Mouse (Mus musculus): ENCODE results near the gene Ltbp2. TPM values are rescaled to one million over a fixed set of nuclear protein-coding genes. Genes with fewer than 3 reads are reported as not detected.

The Ltbp2 gene
- total RNA-seq, 2 experiments from 2014 or later = 0.28 to 0.42 TPM

DNA sequence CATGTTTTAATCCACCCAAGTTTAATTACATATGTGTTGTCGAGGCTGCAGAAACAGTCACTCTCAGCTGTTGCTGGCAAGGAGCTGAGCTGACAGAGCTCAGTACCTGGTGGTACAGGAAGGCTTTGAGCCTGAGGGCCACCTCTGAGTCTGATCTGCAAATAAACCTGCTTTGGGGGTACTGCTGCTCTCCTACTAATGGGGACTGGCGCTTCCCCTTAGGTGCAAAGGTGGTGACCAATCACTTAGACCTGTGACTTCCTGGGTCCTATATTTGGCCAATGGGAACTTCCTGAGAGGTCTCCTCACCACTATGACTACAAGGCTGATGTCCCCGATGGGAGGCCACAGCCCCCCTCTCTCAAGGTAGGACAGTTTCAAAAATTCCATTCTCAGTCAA, 35.6 kb downstream of the Ltbp2 start:
- DNase-seq (ENCODE audit: low spot score in 2 of 2) = no peak

DNA sequence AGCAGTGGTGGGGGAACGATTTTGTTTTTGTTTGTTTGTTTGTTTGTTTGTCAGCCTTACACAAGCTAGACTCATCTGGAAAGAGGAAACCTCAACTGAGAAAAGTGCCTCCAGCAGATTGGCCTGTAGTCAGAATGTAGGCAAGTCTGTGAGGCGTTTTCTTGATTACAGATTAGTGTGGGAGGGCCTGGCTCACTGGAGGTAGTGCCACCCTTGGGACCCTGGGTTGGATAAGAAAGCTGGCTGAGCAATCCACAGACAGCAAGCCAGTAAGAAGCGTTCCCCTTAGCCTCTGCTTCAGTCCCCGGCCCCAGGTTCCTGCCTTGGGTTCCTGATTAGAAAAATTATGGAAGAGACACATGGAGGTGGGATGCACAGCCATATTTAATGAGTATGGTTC, 36.4 kb downstream of the Ltbp2 start:
- DNase-seq (ENCODE audit: low spot score in 2 of 2) = no peak

GRCm38 (mm10) chr12:84835626-84836025, 40.7 kb downstream of the Ltbp2 start:
- DNase-seq (ENCODE audit: low spot score in 2 of 2) = no peak

DNA sequence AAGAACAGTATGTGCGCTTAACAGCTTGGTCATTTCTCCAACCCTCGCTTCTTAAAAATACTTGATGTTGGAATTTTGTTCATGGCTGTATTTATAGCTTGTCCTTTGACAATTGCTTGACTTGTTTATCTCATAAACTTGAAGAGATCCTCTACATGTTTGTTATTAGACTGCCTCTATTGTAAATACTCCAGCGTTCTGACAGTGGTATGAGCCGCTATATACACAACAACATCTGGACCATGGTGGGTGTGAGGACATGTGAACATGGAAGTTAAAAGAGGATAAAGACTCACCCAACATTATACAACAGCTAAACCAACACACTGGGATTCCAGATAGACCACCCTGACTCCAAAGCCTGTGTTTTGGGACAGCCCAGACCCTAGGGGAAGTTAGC, 41.6 kb downstream of the Ltbp2 start:
- DNase-seq (ENCODE audit: low spot score in 2 of 2) = no peak

GRCm38 (mm10) chr12:84831648-84832047, 44.7 kb downstream of the Ltbp2 start:
- DNase-seq (ENCODE audit: low spot score in 2 of 2) = no peak

DNA sequence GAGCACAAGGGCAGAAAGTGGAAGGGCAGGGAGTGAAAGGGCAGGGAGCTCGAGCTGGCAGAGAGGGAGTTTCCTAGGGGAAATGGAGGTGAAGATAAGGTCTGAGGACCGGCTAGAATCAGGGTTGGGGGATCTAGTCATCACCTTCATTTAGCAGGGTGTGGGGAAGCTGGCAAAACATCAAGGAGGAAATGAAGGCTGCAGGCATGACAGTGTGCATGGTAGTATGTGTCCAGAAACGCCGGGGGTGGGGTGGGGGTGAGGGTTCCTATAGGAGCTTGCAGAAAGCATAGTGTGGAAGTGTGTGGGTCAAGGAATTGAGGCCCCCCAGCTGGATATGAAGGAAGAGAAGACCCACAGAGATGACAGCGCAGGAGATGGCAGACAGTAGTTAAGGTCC, 45.2 kb downstream of the Ltbp2 start:
- no peak for DNase-seq (ENCODE audit: low spot score in 2 of 2)

- no peak for DNase-seq (ENCODE audit: low spot score in 2 of 2)
These were observed 45.9 kb downstream of the Ltbp2 start for GRCm38 (mm10) chr12:84830438-84830837.

DNA sequence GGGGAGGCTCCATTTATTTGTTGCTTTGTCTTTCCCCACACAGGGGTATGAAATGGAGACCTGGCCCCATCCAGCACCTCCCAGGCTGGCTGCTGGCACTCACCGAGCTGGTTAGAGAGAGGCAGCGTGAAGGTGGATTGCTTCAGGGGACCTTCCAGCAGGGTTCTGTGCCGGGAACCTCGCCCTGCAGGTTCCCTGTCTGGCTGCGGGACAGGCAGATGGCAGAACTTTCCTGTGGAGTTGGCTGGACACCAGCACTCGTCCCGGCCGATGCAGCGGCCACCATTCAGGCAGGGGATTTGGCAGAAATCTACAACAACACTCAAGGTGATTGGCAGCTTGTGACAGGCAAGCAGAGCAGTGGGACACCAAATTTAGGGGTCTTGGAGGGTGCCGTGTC, 46.4 kb downstream of the Ltbp2 start:
- no peak for DNase-seq (ENCODE audit: low spot score in 2 of 2)

DNA sequence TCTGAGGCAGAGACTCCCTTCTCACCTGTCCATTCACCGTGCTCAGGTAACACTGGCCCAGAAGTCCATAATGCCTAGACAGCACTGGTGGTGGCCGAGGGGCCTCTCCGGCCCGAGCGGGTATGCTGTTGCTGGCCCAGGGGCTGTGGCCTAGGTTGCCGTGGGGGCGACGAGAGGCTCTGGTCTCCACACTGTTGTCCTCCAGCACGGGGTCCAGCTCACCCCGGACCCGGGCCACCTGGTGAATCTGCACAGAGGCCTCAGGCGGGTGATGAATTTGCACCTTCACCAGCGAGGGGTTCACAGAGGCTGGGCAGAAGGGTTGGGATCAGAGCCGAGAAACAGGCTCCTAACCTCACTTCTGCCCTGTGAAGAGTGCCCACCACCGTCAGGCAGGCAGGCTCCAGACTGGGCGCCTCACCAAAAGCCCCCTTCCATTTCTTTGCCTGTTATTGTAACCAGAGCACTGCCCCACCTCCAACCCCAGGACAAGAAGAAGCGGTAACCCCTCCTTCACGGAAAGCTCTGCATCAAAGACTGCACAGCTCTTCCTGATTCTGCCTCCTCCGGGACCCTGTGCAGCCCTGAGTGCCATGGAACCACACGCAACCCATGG, 47.1 kb downstream of the Ltbp2 start:
- no peak for DNase-seq (ENCODE audit: low spot score in 2 of 2)

DNA sequence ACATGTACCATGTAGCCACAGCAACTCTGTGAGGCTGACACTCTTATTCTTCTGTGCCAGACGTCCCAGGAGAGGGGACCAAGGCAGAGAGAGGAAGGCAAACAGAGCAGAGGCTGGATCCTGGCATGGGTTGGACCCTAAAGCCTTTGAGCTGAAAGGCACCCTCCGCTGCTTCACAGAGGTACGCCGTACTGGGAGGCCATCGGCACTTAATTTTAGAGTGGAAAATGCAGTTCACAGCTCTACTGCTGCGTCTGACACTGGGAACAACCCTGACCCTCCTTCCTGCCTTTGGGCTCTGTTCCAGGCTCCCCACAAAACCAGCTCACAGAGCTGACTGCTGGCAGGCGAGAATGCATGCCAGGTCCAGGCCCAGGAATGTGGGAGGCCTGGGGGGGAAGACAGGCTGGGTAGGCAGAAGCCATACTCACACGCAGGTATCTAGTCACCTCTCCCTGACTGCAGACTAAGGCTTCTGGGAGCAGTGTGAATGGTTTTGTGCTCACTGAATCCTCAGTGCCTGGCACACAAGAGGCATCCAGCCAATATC, 48.9 kb downstream of the Ltbp2 start:
- DNase-seq (ENCODE audit: low spot score in 2 of 2) = no peak

DNA sequence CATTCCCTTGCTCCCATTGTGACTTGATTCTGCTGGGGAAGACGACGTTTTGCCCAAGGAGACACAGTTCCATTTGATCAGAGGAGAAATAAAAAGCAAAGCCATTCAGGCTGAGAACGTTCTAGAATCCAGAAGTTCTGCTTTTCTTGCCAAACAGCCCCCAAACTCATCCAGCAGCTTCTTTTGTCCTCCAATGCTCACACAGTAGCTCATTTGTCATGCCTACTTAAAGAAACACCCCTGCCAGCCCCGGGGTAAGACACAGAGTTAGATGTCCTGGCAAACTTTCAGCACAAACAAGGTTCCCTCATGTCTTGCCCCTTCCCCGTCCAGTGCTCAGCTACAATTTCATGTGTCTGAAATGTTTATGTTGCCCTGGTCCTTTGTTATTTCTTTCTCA, 52.1 kb downstream of the Ltbp2 start:
- DNase-seq (ENCODE audit: low spot score in 2 of 2) = no peak

DNA sequence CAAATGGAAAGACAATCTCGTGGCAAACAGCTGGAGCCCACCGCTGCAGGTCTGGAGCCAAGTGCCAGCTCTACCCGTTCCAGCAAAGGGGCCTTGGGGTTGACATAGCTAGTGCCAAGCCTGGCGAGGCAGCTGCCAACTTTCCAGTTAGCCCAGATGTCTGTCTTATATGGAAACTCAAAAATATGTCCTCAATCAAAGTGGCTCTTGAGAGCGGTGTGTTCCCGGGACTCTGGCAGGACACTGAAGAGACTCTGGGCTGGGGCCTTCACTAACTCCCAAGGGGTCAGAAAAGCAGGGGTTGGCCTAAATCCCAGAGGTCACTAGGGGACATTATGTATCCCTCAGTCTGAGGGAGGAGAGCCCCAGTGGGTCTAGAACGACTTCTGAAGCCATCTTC, 52.7 kb downstream of the Ltbp2 start:
- DNase-seq (ENCODE audit: low spot score in 2 of 2) = no peak

DNA sequence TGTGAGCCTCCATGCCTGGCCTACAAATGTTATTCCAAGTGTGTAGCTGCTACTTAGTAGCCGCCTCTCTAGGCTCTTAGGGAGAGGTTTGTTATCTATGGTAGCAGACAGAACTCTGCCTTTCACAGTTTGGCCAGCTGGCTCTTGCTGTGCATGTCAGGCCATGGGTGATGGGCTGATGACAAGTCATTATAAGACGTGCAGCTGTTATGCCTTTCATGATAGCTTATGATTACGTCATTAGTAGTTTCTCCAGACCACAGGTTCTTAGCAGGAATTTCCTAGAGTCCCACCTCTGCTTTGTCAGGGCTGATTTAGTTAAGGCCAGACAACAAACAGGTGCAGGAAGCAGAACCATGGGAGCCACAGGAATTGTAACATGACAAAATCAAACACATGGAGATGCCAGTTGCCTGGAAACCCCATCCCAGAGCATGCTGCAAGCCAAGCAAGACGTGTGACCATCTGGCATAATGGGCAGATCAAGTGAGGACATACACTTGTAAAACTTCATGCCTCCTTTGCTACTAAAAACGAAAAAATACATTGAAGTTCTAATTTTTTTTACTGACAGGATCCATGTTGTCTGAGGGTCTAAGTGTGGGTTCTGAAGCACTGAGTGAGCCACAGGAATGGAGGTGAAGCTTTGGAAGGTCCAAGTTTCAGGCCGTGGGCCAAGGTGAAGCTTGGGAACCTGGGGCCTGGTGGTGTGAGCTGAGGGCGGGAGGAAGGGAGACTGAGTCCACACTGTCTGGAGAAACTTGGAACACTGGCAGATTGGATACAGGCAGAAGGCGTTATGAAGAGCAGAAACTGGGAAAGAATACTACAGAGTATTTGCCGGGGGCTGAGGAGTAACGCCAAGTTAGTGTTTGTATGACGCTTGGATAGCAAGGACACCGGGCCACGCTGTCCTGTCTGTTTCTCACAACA, 56.8 kb downstream of the Ltbp2 start:
- DNase-seq (ENCODE audit: low spot score in 2 of 2) = peak in 1 of 2 experiments; percentile 16

DNA sequence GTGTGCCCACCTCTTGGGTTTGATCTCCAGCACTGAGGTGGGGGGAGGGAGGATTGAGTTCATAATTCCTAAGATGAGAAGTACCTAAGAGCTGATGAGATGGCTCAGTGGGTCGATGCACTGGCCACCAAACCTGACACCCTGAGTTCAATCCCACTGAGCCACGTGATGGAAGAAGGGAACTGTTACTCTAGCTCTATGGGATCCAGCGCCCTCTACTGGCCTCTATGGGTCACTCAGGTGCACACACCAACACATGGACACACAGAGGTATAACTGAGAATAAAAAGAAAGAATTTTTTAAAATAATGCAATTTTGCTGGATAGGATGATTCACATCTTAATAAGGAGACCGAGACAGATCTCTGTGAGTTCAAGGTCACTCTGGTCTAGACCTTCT, 57.8 kb downstream of the Ltbp2 start:
- no peak for DNase-seq (ENCODE audit: low spot score in 2 of 2)

DNA sequence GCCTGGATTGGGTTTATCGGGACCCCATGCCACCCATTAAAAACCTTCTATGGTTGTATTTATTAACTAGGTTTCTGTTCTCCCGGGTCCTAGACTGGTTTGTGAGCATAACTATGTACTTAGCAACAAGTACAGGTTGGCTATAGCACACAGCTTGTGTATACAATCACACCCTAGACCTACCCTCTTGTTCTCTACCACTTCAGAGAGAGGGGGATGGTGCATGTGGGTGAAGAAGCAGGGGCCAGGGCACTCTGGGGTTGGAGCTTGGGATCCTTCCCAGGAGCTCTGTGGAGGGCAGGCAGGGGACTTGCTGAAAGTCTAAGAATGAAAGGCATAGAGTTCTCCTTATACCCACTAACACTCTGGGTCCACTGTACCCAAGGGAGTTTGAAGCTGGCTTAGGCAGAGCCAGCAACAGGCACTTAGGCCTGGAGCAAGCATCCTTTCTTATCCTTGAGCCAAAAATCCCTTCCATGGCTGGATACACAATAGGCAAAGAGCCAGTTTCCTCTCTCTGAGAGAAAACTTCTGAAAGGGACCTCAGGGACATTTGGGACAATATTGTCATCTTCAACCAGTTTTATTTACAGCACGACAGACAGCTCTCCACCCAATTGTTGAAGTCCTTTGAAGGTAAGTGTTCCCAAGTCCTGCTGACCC, 61.5 kb downstream of the Ltbp2 start:
- DNase-seq (ENCODE audit: low spot score in 2 of 2) = no peak

DNA sequence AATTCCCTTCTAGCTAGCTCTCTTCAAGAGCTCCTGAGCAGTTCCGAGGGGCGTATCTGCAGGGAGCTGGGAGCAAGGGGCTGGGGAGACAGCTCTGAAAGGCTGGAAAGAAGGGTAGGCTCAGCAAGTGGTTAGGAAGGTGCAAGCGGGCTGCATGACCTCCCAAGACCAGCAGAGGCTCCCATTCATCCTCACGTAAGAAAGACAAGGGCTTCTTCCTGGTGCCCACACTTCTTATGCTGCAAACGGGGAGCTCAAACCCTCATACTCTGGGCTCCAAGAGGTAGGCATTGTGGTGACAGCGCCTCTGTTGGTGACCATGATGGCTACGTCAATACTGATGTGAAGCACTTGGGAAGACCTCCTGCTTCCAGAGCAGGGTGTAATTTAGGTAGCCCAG, 62.6 kb downstream of the Ltbp2 start:
- DNase-seq (ENCODE audit: low spot score in 2 of 2) = no peak

DNA sequence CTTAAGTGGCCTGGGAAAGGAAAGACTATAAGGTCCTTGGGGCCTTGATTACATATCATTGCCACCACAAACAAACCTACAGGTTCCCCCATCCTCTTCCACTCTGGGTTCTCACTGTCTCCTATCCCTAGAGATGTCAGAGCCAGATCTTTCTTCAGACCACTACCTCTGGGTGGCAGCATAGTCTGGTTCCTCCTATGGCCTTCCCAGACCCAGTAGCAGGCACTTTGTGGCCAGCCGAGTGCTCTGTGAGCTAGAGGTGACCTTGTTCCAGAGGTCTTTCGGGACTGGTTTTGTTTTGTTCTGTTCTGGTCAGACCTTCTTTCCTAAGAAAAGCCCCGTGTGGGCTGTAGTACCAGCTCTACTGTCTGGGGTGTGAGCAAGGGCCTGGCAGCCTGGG, 64.3 kb downstream of the Ltbp2 start:
- no peak for DNase-seq (ENCODE audit: low spot score in 2 of 2)

- no peak for DNase-seq (ENCODE audit: low spot score in 2 of 2)
These were observed 64.8 kb downstream of the Ltbp2 start for GRCm38 (mm10) chr12:84811510-84811909.

- no peak for DNase-seq (ENCODE audit: low spot score in 2 of 2)
These were observed 65.5 kb downstream of the Ltbp2 start for GRCm38 (mm10) chr12:84810810-84811209.

DNA sequence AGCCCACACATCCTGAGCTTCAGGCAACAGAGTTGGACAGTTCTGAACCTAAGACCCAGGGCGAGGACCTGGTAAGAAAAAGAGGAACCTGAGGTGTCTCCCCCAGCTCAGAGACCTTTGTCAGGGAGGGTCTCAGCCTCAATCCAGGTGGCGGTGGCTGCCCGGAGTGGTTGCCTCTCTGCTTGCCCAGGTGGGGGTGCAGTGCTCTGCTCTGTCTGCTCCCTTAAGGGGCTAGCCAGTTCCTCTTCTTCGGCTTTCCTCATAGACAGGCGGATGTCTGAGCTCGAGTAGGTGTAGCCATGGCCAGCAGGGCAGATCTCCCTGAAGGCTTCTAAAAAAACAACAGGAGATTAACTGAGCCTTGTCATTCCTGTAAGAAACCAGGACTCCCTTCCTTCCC, 67.3 kb downstream of the Ltbp2 start:
- no peak for DNase-seq (ENCODE audit: low spot score in 2 of 2)

GRCm38 (mm10) chr12:84807351-84807750, 69.0 kb downstream of the Ltbp2 start:
- no peak for DNase-seq (ENCODE audit: low spot score in 2 of 2)

DNA sequence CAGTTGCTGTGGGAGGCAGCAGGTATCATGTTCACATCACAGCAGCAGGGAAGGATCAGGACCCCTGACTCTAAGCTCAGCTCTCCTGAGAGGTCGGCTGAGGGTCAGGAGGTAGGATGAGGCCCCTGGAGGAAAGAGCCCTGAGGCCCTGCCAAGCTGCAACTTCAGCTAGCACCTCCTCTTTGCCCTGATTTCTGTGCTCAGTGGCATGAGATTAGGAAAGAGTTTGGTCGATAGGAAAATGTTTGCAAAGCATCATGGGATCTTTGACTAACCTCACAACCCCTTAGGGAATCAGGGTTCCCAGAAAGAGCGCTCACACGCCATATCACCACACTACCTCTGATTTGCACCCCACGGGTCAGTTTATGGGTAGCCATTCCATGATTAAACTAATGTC, 69.6 kb downstream of the Ltbp2 start:
- no peak for DNase-seq (ENCODE audit: low spot score in 2 of 2)
